Mouse (Mus musculus): ENCODE data around the gene Ece1. TPM values are rescaled to one million over a fixed set of nuclear protein-coding genes. Genes with fewer than 3 reads are reported as not detected.
A peak's percentile ranks its signal among the peaks of the same experiment; 100 is the strongest.

Ece1 gene
- total RNA-seq, 1 experiment: 99.2 TPM

GRCm38 (mm10) chr4:138005781-138006180, 143.7 kb downstream of the Ece1 start:
- no peaks in the 10 kb centered on the region for H3K9me3 ChIP-seq (ENCODE audit: control insufficient read depth, insufficient read depth, low read depth, low read length)
- H3K27ac ChIP-seq (ENCODE audit: insufficient read depth, low read depth, low read length, poor library complexity, severe bottlenecking): no peak overlapping the region
- H3K4me1 ChIP-seq (ENCODE audit: control insufficient read depth in 2 of 2, insufficient read depth in 2 of 2, low read length in 2 of 2, poor library complexity in 1 of 2): peaks cover 3 to 10% of the 10 kb centered on the region in 2 experiments; a peak in 1 of 4 replicates
- H3K4me3 ChIP-seq (ENCODE audit: insufficient read depth in 1 of 2, low read depth in 1 of 2, low read length in 2 of 2, poor library complexity in 1 of 2, severe bottlenecking in 1 of 2): no peak overlapping the region
- no peak for TF ChIP-seq HCFC1 (IDR thresholded peaks at IDR 0.05; ENCODE audit: borderline replicate concordance, insufficient read depth, low read length)
- no peak for TF ChIP-seq ZNF384 (IDR thresholded peaks at IDR 0.05; ENCODE audit: low read depth, low read length)
- TF ChIP-seq CHD2 (IDR thresholded peaks at IDR 0.05; ENCODE audit: low read depth, low read length): no peak
- no peak for TF ChIP-seq ZC3H11A (IDR thresholded peaks at IDR 0.05; ENCODE audit: borderline replicate concordance, low read depth, low read length)
- no peak for TF ChIP-seq MAFK (IDR thresholded peaks at IDR 0.05; ENCODE audit: insufficient read depth, low read depth, low read length)
- peak; percentile 65 for DNase-seq (ENCODE audit: low read depth, low spot score)
- H3K36me3 ChIP-seq (ENCODE audit: control insufficient read depth, insufficient read depth, low read length, poor library complexity, severe bottlenecking): peaks cover 3% of the 10 kb centered on the region; the same call in 1 of the 2 replicates
- no peak overlapping the region for H3K9ac ChIP-seq (ENCODE audit: insufficient read depth, low read depth, low read length, poor library complexity, severe bottlenecking)
- in situ Hi-C loops (cut with MboI; ENCODE audit: low sequenced_read_pairs in 2 of 2, unreplicated experiment in 2 of 2): no loop called here

GRCm38 (mm10) chr4:138006951-138007613, 145.0 kb downstream of the Ece1 start:
- H3K27ac ChIP-seq (ENCODE audit: insufficient read depth, low read depth, low read length, poor library complexity, severe bottlenecking): no peak overlapping the region
- no peaks in the 10 kb centered on the region for H3K9me3 ChIP-seq (ENCODE audit: control insufficient read depth, insufficient read depth, low read depth, low read length)
- peaks cover 3 to 10% of the 10 kb centered on the region in 2 experiments; a peak in 1 of 4 replicates for H3K4me1 ChIP-seq (ENCODE audit: control insufficient read depth in 2 of 2, insufficient read depth in 2 of 2, low read length in 2 of 2, poor library complexity in 1 of 2)
- H3K36me3 ChIP-seq (ENCODE audit: control insufficient read depth, insufficient read depth, low read length, poor library complexity, severe bottlenecking): peaks cover 3% of the 10 kb centered on the region; the same call in 1 of the 2 replicates
- no peak for DNase-seq (ENCODE audit: low read depth, low spot score)
- no peak overlapping the region for H3K4me3 ChIP-seq (ENCODE audit: insufficient read depth in 1 of 2, low read depth in 1 of 2, low read length in 2 of 2, poor library complexity in 1 of 2, severe bottlenecking in 1 of 2)
- TF ChIP-seq HCFC1 (IDR thresholded peaks at IDR 0.05; ENCODE audit: borderline replicate concordance, insufficient read depth, low read length) (no peak), ZNF384 (IDR thresholded peaks at IDR 0.05; ENCODE audit: low read depth, low read length) (no peak), CHD2 (IDR thresholded peaks at IDR 0.05; ENCODE audit: low read depth, low read length) (no peak), MAFK (IDR thresholded peaks at IDR 0.05; ENCODE audit: insufficient read depth, low read depth, low read length) (no peak), ZC3H11A (IDR thresholded peaks at IDR 0.05; ENCODE audit: borderline replicate concordance, low read depth, low read length) (no peak)
- H3K9ac ChIP-seq (ENCODE audit: insufficient read depth, low read depth, low read length, poor library complexity, severe bottlenecking): no peak overlapping the region
- in situ Hi-C loops (cut with MboI; ENCODE audit: low sequenced_read_pairs in 2 of 2, unreplicated experiment in 2 of 2): no loop called here

DNA sequence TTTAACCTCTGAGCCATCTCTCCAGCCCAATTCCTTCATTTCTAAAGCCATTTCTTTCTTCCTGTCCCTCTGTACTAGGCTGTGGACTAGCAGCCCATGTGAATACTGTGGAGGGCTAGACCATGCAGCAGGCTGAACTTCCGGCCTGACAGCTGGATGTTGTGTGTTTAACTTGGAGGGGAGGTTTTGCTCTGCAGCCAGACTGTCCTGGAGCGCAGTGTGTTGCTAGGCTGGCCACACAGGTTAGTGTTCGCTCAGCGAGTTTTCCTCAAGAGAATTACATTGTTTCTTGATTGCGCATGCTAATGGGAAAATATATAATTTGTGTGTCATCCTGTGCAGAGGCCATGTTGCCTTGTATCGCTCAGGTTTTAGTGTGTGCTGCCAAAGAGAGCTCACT, 146.6 kb downstream of the Ece1 start:
- H3K36me3 ChIP-seq (ENCODE audit: control insufficient read depth, insufficient read depth, low read length, poor library complexity, severe bottlenecking): peaks cover 5% of the 10 kb centered on the region; the same call in 1 of the 2 replicates
- in situ Hi-C loops (cut with MboI; ENCODE audit: low sequenced_read_pairs in 2 of 2, unreplicated experiment in 2 of 2): no loop called here

GRCm38 (mm10) chr4:138009786-138010502, 147.9 kb downstream of the Ece1 start:
- Histone ChIP-seq H3K36me3 (ENCODE audit: control insufficient read depth, insufficient read depth, low read length, poor library complexity, severe bottlenecking) (peaks cover 15% of the 10 kb centered on the region; the same call in 1 of the 2 replicates), H3K9me3 (ENCODE audit: control insufficient read depth, insufficient read depth, low read depth, low read length) (no peaks in the 10 kb centered on the region), H3K9ac (ENCODE audit: insufficient read depth, low read depth, low read length, poor library complexity, severe bottlenecking) (no peak overlapping the region), H3K4me1 (ENCODE audit: control insufficient read depth in 2 of 2, insufficient read depth in 2 of 2, low read length in 2 of 2, poor library complexity in 1 of 2) (peaks cover 3 to 6% of the 10 kb centered on the region in 2 experiments; a peak in 1 of 4 replicates), H3K4me3 (ENCODE audit: insufficient read depth in 1 of 2, low read depth in 1 of 2, low read length in 2 of 2, poor library complexity in 1 of 2, severe bottlenecking in 1 of 2) (no peak overlapping the region), H3K27ac (ENCODE audit: insufficient read depth, low read depth, low read length, poor library complexity, severe bottlenecking) (no peak overlapping the region)
- DNase-seq (ENCODE audit: low read depth, low spot score): no peak
- TF ChIP-seq MAFK (IDR thresholded peaks at IDR 0.05; ENCODE audit: insufficient read depth, low read depth, low read length) (no peak), HCFC1 (IDR thresholded peaks at IDR 0.05; ENCODE audit: borderline replicate concordance, insufficient read depth, low read length) (no peak), ZNF384 (IDR thresholded peaks at IDR 0.05; ENCODE audit: low read depth, low read length) (no peak), CHD2 (IDR thresholded peaks at IDR 0.05; ENCODE audit: low read depth, low read length) (no peak), ZC3H11A (IDR thresholded peaks at IDR 0.05; ENCODE audit: borderline replicate concordance, low read depth, low read length) (no peak)
- in situ Hi-C loops (cut with MboI; ENCODE audit: low sequenced_read_pairs in 2 of 2, unreplicated experiment in 2 of 2): no loop called here

More for the DNA sequence above, 146.6 kb downstream of the Ece1 start:
- Histone ChIP-seq H3K9me3 (ENCODE audit: control insufficient read depth, insufficient read depth, low read depth, low read length) (no peaks in the 10 kb centered on the region), H3K27ac (ENCODE audit: insufficient read depth, low read depth, low read length, poor library complexity, severe bottlenecking) (no peak overlapping the region), H3K9ac (ENCODE audit: insufficient read depth, low read depth, low read length, poor library complexity, severe bottlenecking) (no peak overlapping the region), H3K4me3 (ENCODE audit: insufficient read depth in 1 of 2, low read depth in 1 of 2, low read length in 2 of 2, poor library complexity in 1 of 2, severe bottlenecking in 1 of 2) (no peak overlapping the region), H3K4me1 (ENCODE audit: control insufficient read depth in 2 of 2, insufficient read depth in 2 of 2, low read length in 2 of 2, poor library complexity in 1 of 2) (peaks cover 3 to 8% of the 10 kb centered on the region in 2 experiments; a peak in 1 of 4 replicates)
- TF ChIP-seq HCFC1 (IDR thresholded peaks at IDR 0.05; ENCODE audit: borderline replicate concordance, insufficient read depth, low read length) (no peak), MAFK (IDR thresholded peaks at IDR 0.05; ENCODE audit: insufficient read depth, low read depth, low read length) (no peak), CHD2 (IDR thresholded peaks at IDR 0.05; ENCODE audit: low read depth, low read length) (no peak), ZNF384 (IDR thresholded peaks at IDR 0.05; ENCODE audit: low read depth, low read length) (no peak), ZC3H11A (IDR thresholded peaks at IDR 0.05; ENCODE audit: borderline replicate concordance, low read depth, low read length) (no peak)
- no peak for DNase-seq (ENCODE audit: low read depth, low spot score)
